Mouse (Mus musculus): ENCODE data around the gene Tmem88. TPM values are rescaled to one million over a fixed set of nuclear protein-coding genes. Genes with fewer than 3 reads are reported as not detected.
A peak's percentile ranks its signal among the peaks of the same experiment; 100 is the strongest.

Tmem88 gene
- total RNA-seq (2014; rRNA removed) (1.3 and 1.7 TPM in 2 replicates), polyA plus RNA-seq (2012; rRNA removed) (6.7 and 8.5 TPM in 2 replicates)

- no peaks in the 10 kb centered on the region; the same call in 1 of the 2 replicates for H3K79me2 ChIP-seq (ENCODE audit: control insufficient read depth, insufficient read depth, low read length)
- peaks cover 6% of the 10 kb centered on the region for H3K4me1 ChIP-seq (ENCODE audit: control insufficient read depth, insufficient read depth, low read length)
- peak within 1 kb of the TSS; percentile 37 for H3K27ac ChIP-seq (replicated peaks; ENCODE audit: insufficient read depth, low read depth, low read length)
- H3K27me3 ChIP-seq (ENCODE audit: control insufficient read depth, insufficient read depth, low read length), result no peaks in the 10 kb centered on the region
- peak within 1 kb of the TSS; percentile 64 for H3K4me3 ChIP-seq (ENCODE audit: insufficient read depth, low read depth, low read length)
- WGBS, result 56% methylated on average over 16 of the region's 16 CpGs
- TF ChIP-seq POLR2A (IDR thresholded peaks at IDR 0.05; ENCODE audit: extremely low read depth, insufficient read depth, low read length) (0 out of 2 replicates have a peak, but pooled peaks have one; percentile 18), CTCF (IDR thresholded peaks at IDR 0.05; ENCODE audit: low read depth, low read length) (no peak)
- DNase-seq (ENCODE audit: extremely low read depth, low read depth, low spot score), result no peak
- peaks cover 6% of the 10 kb centered on the region; the same call in 1 of the 2 replicates for H3K36me3 ChIP-seq (ENCODE audit: control insufficient read depth, insufficient read depth, low read length)
- H3K9ac ChIP-seq (ENCODE audit: low read depth, low read length), result peak within 1 kb of the TSS; percentile 67
Observed at GRCm38 (mm10) chr11:69398059-69398458, at the start of gene Tmem88. TSS of gene Tmem88 (minus strand) at chr11:69398234.

GRCm38 (mm10) chr11:69447299-69447698 lies 49.3 kb upstream of the Tmem88 start:
- H3K27ac ChIP-seq (replicated peaks; ENCODE audit: insufficient read depth, low read depth, low read length), result no peak overlapping the region
- no peaks in the 10 kb centered on the region for H3K36me3 ChIP-seq (ENCODE audit: control insufficient read depth, insufficient read depth, low read length)
- no peaks in the 10 kb centered on the region for H3K79me2 ChIP-seq (ENCODE audit: control insufficient read depth, insufficient read depth, low read length)
- H3K9ac ChIP-seq (ENCODE audit: low read depth, low read length), result no peak overlapping the region
- H3K4me1 ChIP-seq (ENCODE audit: control insufficient read depth, insufficient read depth, low read length), result no peaks in the 10 kb centered on the region; the same call in 1 of the 2 replicates
- no peak for TF ChIP-seq POLR2A (IDR thresholded peaks at IDR 0.05; ENCODE audit: extremely low read depth, insufficient read depth, low read length)
- no peak for TF ChIP-seq CTCF (IDR thresholded peaks at IDR 0.05; ENCODE audit: low read depth, low read length)
- DNase-seq (ENCODE audit: extremely low read depth, low read depth, low spot score), result no peak
- H3K4me3 ChIP-seq (ENCODE audit: insufficient read depth, low read depth, low read length), result no peak overlapping the region
- 95% methylated on average over 7 of the region's 7 CpGs for WGBS
- no peaks in the 10 kb centered on the region for H3K27me3 ChIP-seq (ENCODE audit: control insufficient read depth, insufficient read depth, low read length)

- Histone ChIP-seq H3K4me1 (ENCODE audit: control insufficient read depth, insufficient read depth, low read length) (no peaks in the 10 kb centered on the region; the same call in 1 of the 2 replicates), H3K27ac (replicated peaks; ENCODE audit: insufficient read depth, low read depth, low read length) (no peak overlapping the region), H3K4me3 (ENCODE audit: insufficient read depth, low read depth, low read length) (no peak overlapping the region), H3K79me2 (ENCODE audit: control insufficient read depth, insufficient read depth, low read length) (no peaks in the 10 kb centered on the region), H3K27me3 (ENCODE audit: control insufficient read depth, insufficient read depth, low read length) (no peaks in the 10 kb centered on the region), H3K36me3 (ENCODE audit: control insufficient read depth, insufficient read depth, low read length) (no peaks in the 10 kb centered on the region), H3K9ac (ENCODE audit: low read depth, low read length) (no peak overlapping the region)
- 22% methylated on average over 5 of the region's 5 CpGs for WGBS
- no peak for DNase-seq (ENCODE audit: extremely low read depth, low read depth, low spot score)
- TF ChIP-seq CTCF (IDR thresholded peaks at IDR 0.05; ENCODE audit: low read depth, low read length) (no peak), POLR2A (IDR thresholded peaks at IDR 0.05; ENCODE audit: extremely low read depth, insufficient read depth, low read length) (no peak)
Observed at GRCm38 (mm10) chr11:69443328-69443727, 45.3 kb upstream of the Tmem88 start.

GRCm38 (mm10) chr11:69437291-69437690 lies 39.3 kb upstream of the Tmem88 start:
- Histone ChIP-seq H3K4me3 (ENCODE audit: insufficient read depth, low read depth, low read length) (no peak overlapping the region), H3K9ac (ENCODE audit: low read depth, low read length) (no peak overlapping the region), H3K27me3 (ENCODE audit: control insufficient read depth, insufficient read depth, low read length) (no peaks in the 10 kb centered on the region), H3K27ac (replicated peaks; ENCODE audit: insufficient read depth, low read depth, low read length) (no peak overlapping the region), H3K36me3 (ENCODE audit: control insufficient read depth, insufficient read depth, low read length) (no peaks in the 10 kb centered on the region), H3K4me1 (ENCODE audit: control insufficient read depth, insufficient read depth, low read length) (no peaks in the 10 kb centered on the region), H3K79me2 (ENCODE audit: control insufficient read depth, insufficient read depth, low read length) (no peaks in the 10 kb centered on the region)
- 70% methylated on average over 3 of the region's 3 CpGs for WGBS
- TF ChIP-seq CTCF (IDR thresholded peaks at IDR 0.05; ENCODE audit: low read depth, low read length), result no peak
- no peak for TF ChIP-seq POLR2A (IDR thresholded peaks at IDR 0.05; ENCODE audit: extremely low read depth, insufficient read depth, low read length)
- DNase-seq (ENCODE audit: extremely low read depth, low read depth, low spot score), result no peak

- TF ChIP-seq POLR2A (IDR thresholded peaks at IDR 0.05; ENCODE audit: extremely low read depth, insufficient read depth, low read length) (no peak), CTCF (IDR thresholded peaks at IDR 0.05; ENCODE audit: low read depth, low read length) (no peak)
- H3K79me2 ChIP-seq (ENCODE audit: control insufficient read depth, insufficient read depth, low read length), result no peaks in the 10 kb centered on the region
- WGBS, result 76% methylated on average over 6 of the region's 6 CpGs
- H3K27me3 ChIP-seq (ENCODE audit: control insufficient read depth, insufficient read depth, low read length), result no peaks in the 10 kb centered on the region
- peaks cover 2% of the 10 kb centered on the region; the same call in 1 of the 2 replicates for H3K4me1 ChIP-seq (ENCODE audit: control insufficient read depth, insufficient read depth, low read length)
- H3K4me3 ChIP-seq (ENCODE audit: insufficient read depth, low read depth, low read length), result no peak overlapping the region
- H3K9ac ChIP-seq (ENCODE audit: low read depth, low read length), result no peak overlapping the region
- H3K27ac ChIP-seq (replicated peaks; ENCODE audit: insufficient read depth, low read depth, low read length), result no peak overlapping the region
- no peaks in the 10 kb centered on the region for H3K36me3 ChIP-seq (ENCODE audit: control insufficient read depth, insufficient read depth, low read length)
- DNase-seq (ENCODE audit: extremely low read depth, low read depth, low spot score), result no peak
Observed at GRCm38 (mm10) chr11:69433189-69433588, 35.2 kb upstream of the Tmem88 start.

GRCm38 (mm10) chr11:69432640-69432982 lies 34.6 kb upstream of the Tmem88 start:
- TF ChIP-seq CTCF (IDR thresholded peaks at IDR 0.05; ENCODE audit: low read depth, low read length) (no peak), POLR2A (IDR thresholded peaks at IDR 0.05; ENCODE audit: extremely low read depth, insufficient read depth, low read length) (no peak)
- Histone ChIP-seq H3K36me3 (ENCODE audit: control insufficient read depth, insufficient read depth, low read length) (no peaks in the 10 kb centered on the region), H3K27ac (replicated peaks; ENCODE audit: insufficient read depth, low read depth, low read length) (no peak overlapping the region), H3K27me3 (ENCODE audit: control insufficient read depth, insufficient read depth, low read length) (no peaks in the 10 kb centered on the region), H3K79me2 (ENCODE audit: control insufficient read depth, insufficient read depth, low read length) (no peaks in the 10 kb centered on the region), H3K4me3 (ENCODE audit: insufficient read depth, low read depth, low read length) (no peak overlapping the region), H3K4me1 (ENCODE audit: control insufficient read depth, insufficient read depth, low read length) (peaks cover 2% of the 10 kb centered on the region; the same call in 1 of the 2 replicates), H3K9ac (ENCODE audit: low read depth, low read length) (no peak overlapping the region)
- 68% methylated on average over 11 of the region's 11 CpGs for WGBS
- no peak for DNase-seq (ENCODE audit: extremely low read depth, low read depth, low spot score)
